Mouse (Mus musculus) hindbrain, embryonic 15.5 days (tissue): Measurements from ENCODE around the gene Ppbp. TPM values are rescaled to one million over a fixed set of nuclear protein-coding genes. Genes with fewer than 3 reads are reported as not detected.
"Not testable (repeated sequence)": the region's sequence is repeated elsewhere in the genome, so short reads cannot be mapped to it uniquely, and the experiment has no call there.

Source experiments
- ATAC-seq: fragments of 200-750 bp; cut with Nextera tagmentation; 2 replicates; pipeline ENCODE4 v1.8.0; 2017; ENCODE audit warnings: low read depth, moderate number of reproducible peaks, moderate TSS enrichment; ENCODE audit not compliant: low FRiP score
- H3K27ac ChIP-seq: fragments of 300-500 bp; sonication (generic); replicated peaks from 2 replicates; pipeline ENCODE4 v1.5.1; 2015; ENCODE audit warnings: mild to moderate bottlenecking, inconsistent platforms
- H3K27me3 ChIP-seq: fragments of 300-500 bp; sonication (generic); 2 replicates; pipeline ENCODE4 v1.6.1; 2015; ENCODE audit warnings: control low read depth, inconsistent platforms
- H3K36me3 ChIP-seq: fragments of 300-500 bp; sonication (generic); 2 replicates; pipeline ENCODE4 v1.6.1; 2015; ENCODE audit warnings: control low read depth, inconsistent platforms
- H3K4me1 ChIP-seq: fragments of 300-500 bp; sonication (generic); replicated peaks from 2 replicates; pipeline ENCODE4 v1.6.1; 2015; ENCODE audit warnings: control low read depth, inconsistent platforms
- H3K4me2 ChIP-seq: fragments of 300-500 bp; sonication (generic); 2 replicates; pipeline ENCODE4 v1.6.1; 2015; ENCODE audit warnings: moderate library complexity, mild to moderate bottlenecking, inconsistent platforms
- H3K4me3 ChIP-seq: fragments of 300-500 bp; sonication (generic); 2 replicates; pipeline ENCODE4 v1.5.1; 2015; ENCODE audit warnings: mild to moderate bottlenecking, inconsistent platforms
- H3K9ac ChIP-seq: fragments of 300-500 bp; sonication (generic); 2 replicates; pipeline ENCODE4 v1.6.1; 2015; ENCODE audit warnings: inconsistent platforms
- H3K9me3 ChIP-seq: fragments of 300-500 bp; sonication (generic); 2 replicates; pipeline ENCODE4 v1.6.1; 2016; ENCODE audit warnings: control low read depth, inconsistent platforms
- WGBS: fragments of 180-500 bp; shearing (Covaris S2); methylation state at CpG from one replicate; pipeline ENCODE4 v1.1.7; 2015; 5-methylcytosine and 5-hydroxymethylcytosine counted together
- microRNA-seq: library from miRNA; unstranded; fragments of <30 nt; microRNA quantifications from one replicate; pipeline ENCODE4, GENCODE M21; 2016
- polyA plus RNA-seq: library from polyadenylated mRNA; unstranded; fragments of >200 nt; fragmentation: Nextera tagmentation; extraction: Ambion mirVana; gene quantifications from 2 replicates; pipeline ENCODE4 v1.2.1, GENCODE M21; 2015

Gene Ppbp
- polyA plus RNA-seq, 1 experiment from 2014 or later: 1.9 TPM

GRCm38 (mm10) chr5:90789306-90790073 is 21.2 kb downstream of the Ppbp start:
- Histone ChIP-seq H3K27ac (no peak overlapping the region), H3K27me3 (no peaks in the 10 kb centered on the region), H3K36me3 (no peaks in the 10 kb centered on the region), H3K4me2 (no peak overlapping the region), H3K9me3 (no peaks in the 10 kb centered on the region), H3K9ac (no peak overlapping the region), H3K4me1 (peaks cover 7% of the 10 kb centered on the region; the same call in 1 of the 2 replicates), H3K4me3 (no peak overlapping the region)
- ATAC-seq: no peak
- WGBS: 92% methylated on average over 11 of the region's 11 CpGs

DNA sequence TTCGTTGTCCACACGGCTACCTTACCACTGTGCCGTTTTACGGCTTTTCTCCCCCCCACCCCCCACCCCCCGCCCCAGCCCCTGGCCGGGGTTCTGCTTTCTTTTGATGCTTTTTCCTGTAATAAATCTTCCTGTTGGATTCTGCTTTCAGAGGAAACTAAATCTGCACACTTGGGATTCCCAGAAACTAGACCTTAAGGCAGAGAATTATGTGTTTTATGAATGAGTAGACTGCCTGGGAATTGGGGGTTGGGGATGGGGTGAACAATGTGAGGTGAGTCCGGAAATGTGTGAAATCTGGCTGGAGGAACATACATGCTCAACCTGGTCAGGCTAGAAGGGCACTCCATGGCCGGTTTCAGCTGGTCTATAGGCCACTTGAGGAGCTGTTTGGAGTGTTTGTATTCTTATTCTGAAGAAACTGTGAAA is 21.8 kb downstream of the Ppbp start:
- no peak overlapping the region for H3K4me2 ChIP-seq
- H3K27me3 ChIP-seq: no peaks in the 10 kb centered on the region
- ATAC-seq: no peak
- H3K9me3 ChIP-seq: no peaks in the 10 kb centered on the region
- peaks cover 7% of the 10 kb centered on the region; the same call in 1 of the 2 replicates for H3K4me1 ChIP-seq
- 76% methylated on average over 8 of the region's 8 CpGs for WGBS
- no peaks in the 10 kb centered on the region for H3K36me3 ChIP-seq
- no peak overlapping the region for H3K9ac ChIP-seq
- H3K4me3 ChIP-seq: no peak overlapping the region
- H3K27ac ChIP-seq: no peak overlapping the region

- 72% methylated on average over 5 of the region's 5 CpGs for WGBS
- Histone ChIP-seq H3K4me1 (no peaks in the 10 kb centered on the region), H3K9ac (no peak within 1 kb of the TSS), H3K4me3 (no peak within 1 kb of the TSS), H3K27me3 (no peaks in the 10 kb centered on the region), H3K4me2 (no peak within 1 kb of the TSS), H3K36me3 (no peaks in the 10 kb centered on the region), H3K27ac (no peak within 1 kb of the TSS), H3K9me3 (no peaks in the 10 kb centered on the region)
- ATAC-seq: no peak
These were observed 25.9 kb downstream of the Ppbp start, which contains the start of gene Cxcl15 for GRCm38 (mm10) chr5:90794195-90794625. TSS of gene Cxcl15 (plus strand) at chr5:90794534.

DNA sequence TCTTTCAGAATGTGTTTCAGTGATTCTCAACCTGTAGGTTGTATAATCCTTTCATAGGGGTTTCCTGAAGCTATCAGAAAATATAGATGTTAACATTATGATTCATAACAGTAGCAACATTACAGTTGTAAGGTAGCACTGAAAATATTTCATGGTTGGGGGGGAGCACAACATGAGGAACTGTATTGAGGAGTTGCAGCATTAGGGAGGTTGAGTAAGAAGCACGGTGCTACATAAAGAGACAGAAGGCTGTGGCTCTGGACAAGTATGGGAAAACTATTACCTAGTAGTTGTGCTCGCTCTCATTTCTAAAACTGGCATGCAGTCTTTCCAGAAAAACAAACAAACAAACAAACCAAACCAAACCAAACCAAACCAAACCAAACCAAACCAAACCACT is 27.1 kb downstream of the Ppbp start:
- not testable (repeated sequence) for H3K9me3 ChIP-seq, H3K27me3 ChIP-seq, ATAC-seq, H3K36me3 ChIP-seq, H3K27ac ChIP-seq, H3K4me3 ChIP-seq, H3K4me1 ChIP-seq, H3K9ac ChIP-seq, H3K4me2 ChIP-seq
- 95% methylated on average over 2 of the region's 2 CpGs for WGBS

- Histone ChIP-seq H3K27me3 (no peaks in the 10 kb centered on the region), H3K9ac (no peak overlapping the region), H3K4me2 (no peak overlapping the region), H3K9me3 (no peaks in the 10 kb centered on the region), H3K4me3 (no peak overlapping the region), H3K4me1 (no peaks in the 10 kb centered on the region), H3K36me3 (no peaks in the 10 kb centered on the region), H3K27ac (no peak overlapping the region)
- no peak for ATAC-seq
These were observed 36.3 kb downstream of the Ppbp start for GRCm38 (mm10) chr5:90804574-90804973.

DNA sequence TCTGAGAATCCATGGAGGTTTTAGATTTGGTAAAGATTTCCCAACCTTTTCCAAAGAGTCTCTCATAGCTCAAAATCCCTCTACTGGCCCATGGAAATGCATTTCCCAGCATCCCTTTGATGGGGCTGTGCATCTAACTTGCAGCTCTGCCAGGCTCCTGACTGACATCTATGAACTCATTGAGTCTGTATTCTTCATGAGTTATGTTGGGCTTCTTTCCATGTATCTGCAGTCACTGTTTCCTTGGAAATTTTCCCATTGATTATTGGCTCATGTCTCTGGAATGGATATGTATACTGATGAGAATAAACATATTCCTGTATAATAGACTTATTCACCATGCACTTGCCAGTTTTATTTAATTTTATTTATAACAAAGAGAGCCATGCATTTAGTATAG is 37.7 kb downstream of the Ppbp start:
- ATAC-seq: no peak
- no peaks in the 10 kb centered on the region for H3K36me3 ChIP-seq
- no peaks in the 10 kb centered on the region for H3K9me3 ChIP-seq
- no peak overlapping the region for H3K9ac ChIP-seq
- no peak overlapping the region for H3K4me2 ChIP-seq
- no peaks in the 10 kb centered on the region for H3K4me1 ChIP-seq
- H3K4me3 ChIP-seq: no peak overlapping the region
- H3K27me3 ChIP-seq: no peaks in the 10 kb centered on the region
- no peak overlapping the region for H3K27ac ChIP-seq

- Histone ChIP-seq H3K4me1 (no peaks in the 10 kb centered on the region), H3K4me2 (no peak overlapping the region), H3K27me3 (no peaks in the 10 kb centered on the region), H3K36me3 (no peaks in the 10 kb centered on the region), H3K27ac (no peak overlapping the region), H3K9me3 (no peaks in the 10 kb centered on the region), H3K4me3 (no peak overlapping the region), H3K9ac (no peak overlapping the region)
- WGBS: 88% methylated on average over 3 of the region's 3 CpGs
- ATAC-seq: no peak
These were observed 39.0 kb downstream of the Ppbp start for GRCm38 (mm10) chr5:90807176-90807950.

Small RNA genes lying within 50 kb of the gene (microRNA-seq; reads per million reads assigned to microRNA genes)
- gene Gm24322: not detected

Other genes with a start within 250 kb of the Ppbp start
- not detected in 2 replicates for gene Afm, start 249.6 kb upstream of the Ppbp start, polyA plus RNA-seq
- gene 5830473C10Rik, start 207.4 kb upstream of the Ppbp start, polyA plus RNA-seq: 0.08 TPM in 1 of 2 replicates, not detected in the other
- 2.4 TPM in 2 replicates for gene Rassf6, start 127.9 kb upstream of the Ppbp start, polyA plus RNA-seq
- gene Cxcl5, start 9.2 kb upstream of the Ppbp start, polyA plus RNA-seq: 0.22 and 0.31 TPM in 2 replicates
- 43.0 and 61.1 TPM in 2 replicates for gene Pf4, start 3.9 kb downstream of the Ppbp start, polyA plus RNA-seq
- gene Cxcl3, start 17.6 kb downstream of the Ppbp start, polyA plus RNA-seq: 0.19 and 0.31 TPM in 2 replicates
- not detected in 2 replicates for gene Cxcl15, start 26.0 kb downstream of the Ppbp start, polyA plus RNA-seq
- 0.35 and 0.55 TPM in 2 replicates for gene Cxcl1, start 122.7 kb downstream of the Ppbp start, polyA plus RNA-seq
- gene Cxcl2, start 135.4 kb downstream of the Ppbp start, polyA plus RNA-seq: not detected in 2 replicates
- gene Mthfd2l, start 162.6 kb downstream of the Ppbp start, polyA plus RNA-seq: 61.7 and 68.1 TPM in 2 replicates